Mouse (Mus musculus) colon, adult 2 months (tissue): ENCODE data around the gene Aifm1. TPM values are rescaled to one million over a fixed set of nuclear protein-coding genes. Genes with fewer than 3 reads are reported as not detected.

Experiments
- polyA plus RNA-seq: library from polyadenylated mRNA; depleted of rRNA; stranded (reverse); fragments of >200 nt; gene quantifications from 2 replicates; pipeline ENCODE4 v1.2.3, GENCODE M21; 2012; rRNA removed

The Aifm1 gene
- 8.5 and 9.2 TPM in 2 replicates for polyA plus RNA-seq

DNA sequence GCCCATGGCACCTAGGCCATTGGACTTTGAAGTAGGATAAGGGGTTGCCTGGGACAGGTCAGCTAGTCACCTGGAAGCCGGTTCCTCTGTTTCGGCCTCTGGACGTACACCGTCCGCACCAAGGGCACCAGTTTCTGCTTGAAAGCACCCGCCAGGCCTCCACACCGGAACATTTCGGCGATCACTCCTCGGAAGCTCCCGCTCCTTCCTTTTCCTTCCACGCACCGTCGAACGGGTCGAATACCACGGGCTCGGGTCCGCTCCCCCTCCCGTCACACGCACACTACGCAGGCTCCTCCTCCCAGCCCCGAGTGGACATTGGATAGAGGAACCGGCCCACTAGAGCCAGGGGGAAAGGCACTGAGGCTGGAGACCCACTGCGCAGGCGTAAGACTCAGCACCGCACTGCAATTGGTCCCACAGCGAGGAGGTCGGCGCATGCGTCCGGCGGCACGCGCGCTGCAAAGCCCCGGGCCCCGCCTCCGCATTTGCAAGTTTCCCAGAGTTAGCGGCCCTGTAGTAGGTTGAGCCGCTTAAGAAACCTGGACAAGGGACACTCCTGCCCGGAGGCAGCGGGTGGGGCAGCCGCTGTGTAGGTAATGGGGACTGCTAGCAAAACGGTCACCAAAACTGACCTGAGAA lies at the start of gene Aifm1:
TSS of gene Aifm1 (minus strand) at position 398 of the 642 bp plus-strand sequence.

GRCm38 (mm10) chrX:48518808-48519548 lies 5.6 kb upstream of the Aifm1 start, which contains the start of gene Rab33a:
TSS of gene Rab33a (plus strand) at chrX:48519285.

GRCm38 (mm10) chrX:48462754-48463507 lies 50.4 kb downstream of the Aifm1 start, which contains the start of gene Elf4:
TSS of gene Elf4 (minus strand) at chrX:48463132.

Other genes starting within 250 kb of the Aifm1 start
- 4.8 and 5.0 TPM in 2 replicates for gene Bcorl1, start 172.2 kb downstream of the Aifm1 start, polyA plus RNA-seq
- gene Elf4, start 50.4 kb downstream of the Aifm1 start, polyA plus RNA-seq, result 28.8 and 31.5 TPM in 2 replicates
- 0.83 and 1.4 TPM in 2 replicates for gene Rab33a, start 5.7 kb upstream of the Aifm1 start, polyA plus RNA-seq
- 0.55 and 0.76 TPM in 2 replicates for gene Zfp280c, start 80.9 kb upstream of the Aifm1 start, polyA plus RNA-seq
- gene Slc25a14, start 109.8 kb upstream of the Aifm1 start, polyA plus RNA-seq, result 2.0 and 2.3 TPM in 2 replicates
- 0.52 and 0.88 TPM in 2 replicates for gene Gpr119, start 160.9 kb upstream of the Aifm1 start, polyA plus RNA-seq
- gene Rbmx2, start 181.4 kb upstream of the Aifm1 start, polyA plus RNA-seq, result 0.48 and 0.72 TPM in 2 replicates